Mouse (Mus musculus) ES-E14 (cell line): ENCODE measurements around the gene Nell2.

Experiments
- MAFK ChIP-seq: IDR thresholded peaks from 2 replicates; pipeline ENCODE4 v1.6.1; 2014; ENCODE audit warnings: mild to moderate bottlenecking, low read depth, low read length, inconsistent platforms; ENCODE audit not compliant: insufficient read depth
- ZNF384 ChIP-seq: IDR thresholded peaks from 2 replicates; pipeline ENCODE4 v1.6.1; 2012; ENCODE audit warnings: low read depth, low read length, inconsistent platforms

DNA sequence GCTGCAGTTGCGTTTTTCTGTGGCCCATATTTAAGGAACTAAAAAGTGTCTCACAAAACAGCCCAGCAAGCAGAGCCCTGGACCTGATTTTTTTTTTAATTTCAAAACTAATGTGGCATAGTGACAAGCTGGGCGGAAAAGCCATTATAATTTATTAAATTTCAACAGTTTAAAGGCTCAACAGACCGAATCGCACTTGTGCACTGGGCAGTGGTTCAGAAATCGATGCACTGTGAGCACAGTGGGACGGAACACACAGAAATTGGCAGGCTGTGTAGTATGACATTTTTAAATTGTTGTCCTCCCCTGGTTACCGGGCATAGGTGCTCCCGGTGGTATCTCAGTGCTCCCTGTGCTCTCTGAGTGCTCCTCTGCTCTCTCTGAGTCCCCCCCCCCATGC is 33.2 kb downstream of the Nell2 start:
- TF ChIP-seq ZNF384 (no peak), MAFK (no peak)
